1 mouse cellular context compared by ENCODE assay signal in the genomic region with DNA sequence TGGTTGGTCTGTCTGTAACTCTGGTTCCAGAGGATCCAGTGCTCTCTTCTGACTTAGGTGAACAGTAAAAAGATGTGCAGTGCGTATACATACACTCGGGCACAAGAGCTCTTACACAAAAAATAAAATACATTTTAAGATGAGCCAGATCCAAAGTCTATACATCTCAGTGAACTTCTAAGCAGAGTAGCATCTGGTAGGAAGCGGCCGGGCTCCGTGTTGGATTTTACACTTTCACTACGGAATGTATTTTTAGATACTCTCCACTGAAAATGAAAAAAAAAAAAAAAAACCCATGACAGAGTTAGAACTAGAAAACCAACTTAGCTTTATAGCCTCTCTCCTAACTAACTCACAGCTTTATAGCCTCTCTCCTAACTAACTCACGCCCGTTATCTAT.
TF ChIP-seq lines count a peak whose summit lies in the region.

No protein-coding gene starts in this region.

TF ChIP-seq in MEL, 35 proteins besides CTCF, POLR2A, EP300 and RAD21 (continued from another document):
- no peak for TF ChIP-seq USF1 (IDR thresholded peaks at IDR 0.05; ENCODE audit: low read depth, low read length)
- no peak for TF ChIP-seq CHD1 (IDR thresholded peaks at IDR 0.05; ENCODE audit: low read depth, low read length)
- TF ChIP-seq ZNF384 (IDR thresholded peaks at IDR 0.05; ENCODE audit: low read depth, low read length) = peak; percentile 36; the same call in 1 of the 2 replicates
- no peak for TF ChIP-seq UBTF (IDR thresholded peaks at IDR 0.05; ENCODE audit: borderline replicate concordance, insufficient read depth, low read depth, low read length)
- no peak for TF ChIP-seq RCOR1 (IDR thresholded peaks at IDR 0.05; ENCODE audit: low read depth, low read length)
